Mouse (Mus musculus) midbrain, postnatal 0 days (tissue): ENCODE results near the gene Ppy. TPM values are rescaled to one million over a fixed set of nuclear protein-coding genes. Genes with fewer than 3 reads are reported as not detected.

Experiments
- ATAC-seq: fragments of 200-750 bp; cut with Nextera tagmentation; 2 replicates; pipeline ENCODE4 v1.8.0; 2017; ENCODE audit warnings: moderate number of reproducible peaks, mild to moderate bottlenecking, moderate TSS enrichment, moderate library complexity; ENCODE audit not compliant: low FRiP score
- DNase-seq: peaks from one replicate; pipeline ENCODE4 v3.0.0-alpha.2; 2015; ENCODE audit warnings: low spot score
- H3K27ac ChIP-seq: fragments of 300-500 bp; sonication (generic); 2 replicates; pipeline ENCODE4 v1.5.1; 2014; ENCODE audit warnings: low read depth, mild to moderate bottlenecking, low read length, mixed read lengths
- H3K27me3 ChIP-seq: fragments of 300-500 bp; sonication (generic); 2 replicates; pipeline ENCODE4 v1.6.1; 2014; ENCODE audit warnings: low read length, control low read depth, mixed read lengths; ENCODE audit not compliant: insufficient read depth
- H3K36me3 ChIP-seq: fragments of 300-500 bp; sonication (generic); 2 replicates; pipeline ENCODE4 v1.6.1; 2014; ENCODE audit warnings: low read length, control low read depth, mixed read lengths; ENCODE audit not compliant: insufficient read depth
- H3K4me1 ChIP-seq: fragments of 300-500 bp; sonication (generic); 2 replicates; pipeline ENCODE4 v1.6.1; 2014; ENCODE audit warnings: mild to moderate bottlenecking, control low read depth, antibody characterized with exemption, low read length, mixed read lengths; ENCODE audit not compliant: insufficient read depth
- H3K4me2 ChIP-seq: fragments of 300-500 bp; sonication (generic); 2 replicates; pipeline ENCODE4 v1.6.1; 2014; ENCODE audit warnings: low read depth, mild to moderate bottlenecking, low read length, mixed read lengths; ENCODE audit not compliant: poor library complexity, severe bottlenecking
- H3K4me3 ChIP-seq: fragments of 300-500 bp; sonication (generic); 2 replicates; pipeline ENCODE4 v1.5.1; 2014; ENCODE audit warnings: low read depth, mild to moderate bottlenecking, low read length, moderate library complexity
- H3K9ac ChIP-seq: fragments of 300-500 bp; sonication (generic); replicated peaks from 2 replicates; pipeline ENCODE4 v1.6.1; 2014; ENCODE audit warnings: mild to moderate bottlenecking, low read length, moderate library complexity, mixed read lengths; ENCODE audit not compliant: poor library complexity, severe bottlenecking
- H3K9me3 ChIP-seq: fragments of 300-500 bp; sonication (generic); 2 replicates; pipeline ENCODE4 v1.6.1; 2016; ENCODE audit warnings: low read length, control low read depth
- CTCF ChIP-seq: IDR thresholded peaks from 2 replicates; pipeline ENCODE4 v1.5.1; 2016; ENCODE audit warnings: antibody characterized with exemption, mild to moderate bottlenecking
- WGBS: fragments of 180-500 bp; shearing (Covaris S2); extraction: QIAGEN DNeasy Blood & Tissue Kit; methylation state at CpG from one replicate; pipeline ENCODE4 v1.1.7; 2014; 5-methylcytosine and 5-hydroxymethylcytosine counted together
- polyA plus RNA-seq: library from polyadenylated mRNA; unstranded; fragments of >200 nt; fragmentation: Nextera tagmentation; extraction: Ambion mirVana; gene quantifications from 2 replicates; pipeline ENCODE4 v1.2.1, GENCODE M21; 2015
- total RNA-seq: library from RNA; depleted of rRNA; stranded (reverse); fragments of >200 nt; gene quantifications from 2 replicates; pipeline ENCODE4 v1.2.3, GENCODE M21; 2014

The Ppy gene
- total and polyA plus RNA-seq, 2 experiments from 2014 or later, result not detected

DNA sequence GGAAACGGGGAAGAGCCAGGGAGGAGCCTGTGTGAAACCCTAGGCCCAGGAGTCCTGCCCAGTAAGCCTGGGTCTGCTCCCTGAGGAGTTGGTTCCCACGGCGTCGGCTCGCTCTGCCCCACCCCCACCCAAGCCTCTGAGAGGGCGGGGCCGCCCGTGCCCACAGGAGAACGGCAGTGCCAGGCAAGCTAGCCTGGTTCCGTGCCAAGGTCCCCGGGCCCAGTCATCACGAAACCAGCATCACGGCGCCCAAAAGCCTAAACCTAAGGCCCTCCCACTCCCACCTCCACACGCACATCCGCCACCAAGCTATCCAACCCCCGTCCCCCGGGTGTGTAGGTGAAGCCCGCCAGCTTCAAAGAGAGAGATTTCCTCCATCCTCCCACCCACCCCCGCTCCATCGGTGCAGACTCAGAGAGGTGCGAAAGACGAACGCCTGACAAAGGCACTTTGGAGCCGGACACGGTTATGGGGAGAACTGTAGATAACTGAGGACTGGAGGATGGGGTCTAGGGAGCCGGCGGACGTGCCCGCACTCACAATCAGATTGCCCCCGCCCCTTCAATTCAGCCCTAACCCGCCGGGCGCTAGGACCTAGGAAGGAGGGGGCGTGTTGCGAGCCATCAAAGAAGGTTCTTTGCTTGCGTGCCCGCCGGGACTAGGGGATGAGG lies 13.9 kb downstream of the Ppy start:
- H3K4me3 ChIP-seq, result peak overlapping the region; percentile 74
- no peak for TF ChIP-seq CTCF
- WGBS, result under 1% methylated on average over 38 of the region's 39 CpGs
- H3K9ac ChIP-seq, result peak overlapping the region; percentile 90
- ATAC-seq (peak; percentile 85), DNase-seq (peak; percentile 94)
- H3K27me3 ChIP-seq, result no peaks in the 10 kb centered on the region
- peak overlapping the region; percentile 87 for H3K4me2 ChIP-seq
- peaks cover 9% of the 10 kb centered on the region for H3K4me1 ChIP-seq
- peak overlapping the region; percentile 97 for H3K27ac ChIP-seq
- no peaks in the 10 kb centered on the region for H3K9me3 ChIP-seq
- no peaks in the 10 kb centered on the region; the same call in 1 of the 2 replicates for H3K36me3 ChIP-seq

DNA sequence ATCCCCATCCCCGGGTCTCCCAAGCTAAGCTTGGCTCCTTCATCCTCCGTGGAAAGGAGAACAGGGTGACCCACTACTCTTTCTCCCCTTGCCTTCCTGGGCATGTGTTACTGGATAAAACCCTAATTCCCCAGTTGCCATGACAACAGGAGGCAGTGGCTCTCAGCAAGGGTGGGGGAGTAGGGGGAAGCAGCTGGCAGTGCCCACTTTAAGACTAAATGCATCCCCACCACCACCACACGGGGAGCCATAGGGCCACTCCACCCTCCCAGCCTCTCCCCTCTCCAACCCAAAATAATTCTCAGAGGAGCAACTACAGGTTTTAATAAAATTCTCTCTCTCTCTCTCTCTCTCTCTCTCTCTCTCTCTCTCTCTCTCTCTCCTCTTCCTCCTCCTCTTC lies 14.8 kb downstream of the Ppy start:
- Histone ChIP-seq H3K27me3 (no peaks in the 10 kb centered on the region), H3K36me3 (no peaks in the 10 kb centered on the region; the same call in 1 of the 2 replicates), H3K4me2 (peak overlapping the region; percentile 87), H3K4me1 (peaks cover 16% of the 10 kb centered on the region), H3K4me3 (peak overlapping the region; percentile 74), H3K9me3 (no peaks in the 10 kb centered on the region), H3K9ac (peak overlapping the region; percentile 90), H3K27ac (peak overlapping the region; percentile 97)
- ATAC-seq, result peak; percentile 35; the same call in 1 of the 2 replicates
- peak; percentile 69 for TF ChIP-seq CTCF
- peak; percentile 90 for DNase-seq
- 11% methylated on average over 3 of the region's 3 CpGs for WGBS

DNA sequence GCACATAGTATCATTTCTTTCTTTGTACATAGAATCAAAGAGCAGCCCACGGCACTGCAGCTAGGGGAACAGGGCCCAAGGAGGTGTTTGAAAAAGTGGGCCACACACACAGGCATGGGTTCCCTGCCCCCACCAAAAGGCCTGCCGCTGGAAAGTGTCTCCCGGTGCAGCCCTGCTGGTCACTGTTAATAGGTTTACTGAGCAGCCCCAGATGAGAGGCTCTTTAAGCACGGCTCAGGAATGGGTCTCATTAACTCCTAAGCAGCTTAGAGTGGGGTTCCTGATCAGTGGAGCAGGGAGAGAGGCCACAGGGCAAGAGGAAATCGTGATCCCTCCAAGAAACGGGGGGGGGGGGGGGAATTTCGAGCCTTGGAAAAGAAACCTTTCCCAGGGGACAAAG lies 17.0 kb downstream of the Ppy start:
- Histone ChIP-seq H3K27me3 (no peaks in the 10 kb centered on the region), H3K4me3 (no peak overlapping the region), H3K9ac (no peak overlapping the region), H3K36me3 (peaks cover 9% of the 10 kb centered on the region; the same call in 1 of the 2 replicates), H3K9me3 (no peaks in the 10 kb centered on the region), H3K4me1 (peaks cover 16% of the 10 kb centered on the region), H3K4me2 (no peak overlapping the region), H3K27ac (no peak overlapping the region)
- WGBS, result 9% methylated on average over 7 of the region's 7 CpGs
- DNase-seq (no peak), ATAC-seq (no peak)
- no peak for TF ChIP-seq CTCF

DNA sequence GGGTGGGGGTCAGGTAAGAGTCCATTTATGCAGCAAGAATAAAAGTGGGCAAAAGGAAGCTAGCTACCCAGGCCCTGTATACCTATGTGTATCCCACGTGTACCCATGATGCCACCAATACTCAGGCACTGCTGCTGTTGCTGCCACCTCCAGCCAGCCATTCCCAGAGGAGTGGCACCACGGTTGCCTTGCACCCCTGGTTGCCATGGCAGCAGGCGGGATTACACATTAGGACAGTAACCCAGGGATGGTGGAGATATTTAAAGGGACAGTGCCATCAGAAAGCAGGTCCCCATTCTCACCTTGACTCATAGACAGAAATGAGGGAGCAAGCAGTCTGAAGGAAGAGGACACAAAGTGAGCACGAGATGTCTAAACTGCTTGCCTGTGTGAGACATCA lies 17.9 kb downstream of the Ppy start:
- Histone ChIP-seq H3K9me3 (no peaks in the 10 kb centered on the region), H3K27me3 (no peaks in the 10 kb centered on the region), H3K36me3 (peaks cover 17% of the 10 kb centered on the region), H3K4me1 (peaks cover 16% of the 10 kb centered on the region), H3K9ac (no peak overlapping the region), H3K4me3 (peak overlapping the region; percentile 39), H3K4me2 (peak overlapping the region; percentile 73), H3K27ac (no peak overlapping the region; the same call in 1 of the 2 replicates)
- no peak for ATAC-seq
- 31% methylated on average over 4 of the region's 4 CpGs for WGBS
- peak; percentile 49 for DNase-seq
- TF ChIP-seq CTCF, result no peak

DNA sequence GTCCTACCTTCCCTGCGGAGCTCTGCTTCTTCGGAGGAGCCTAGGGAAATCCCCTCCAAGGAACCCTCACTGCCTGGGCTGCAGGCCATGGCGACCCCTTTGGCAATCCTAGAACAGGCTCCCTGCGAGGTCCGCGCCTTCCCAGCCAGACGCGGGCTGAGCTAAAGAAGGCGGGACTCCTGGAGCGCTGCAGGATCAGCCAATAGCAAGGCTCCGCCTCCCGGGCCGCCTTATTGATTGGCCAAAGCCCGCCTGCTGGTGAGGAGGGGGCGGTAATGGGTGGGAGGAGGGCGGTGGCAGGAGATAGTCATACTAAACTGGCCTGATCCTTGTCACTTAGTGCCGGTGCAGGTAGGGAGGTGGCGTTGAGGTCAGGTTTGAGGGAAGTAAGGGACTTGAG lies 18.8 kb downstream of the Ppy start:
- H3K27me3 ChIP-seq, result no peaks in the 10 kb centered on the region
- H3K4me1 ChIP-seq, result peaks cover 16% of the 10 kb centered on the region
- ATAC-seq (peak; percentile 82), DNase-seq (peak; percentile 89)
- peak overlapping the region; percentile 39 for H3K4me3 ChIP-seq
- H3K27ac ChIP-seq, result no peak overlapping the region; the same call in 1 of the 2 replicates
- peaks cover 22% of the 10 kb centered on the region for H3K36me3 ChIP-seq
- H3K9me3 ChIP-seq, result no peaks in the 10 kb centered on the region
- 1% methylated on average over 18 of the region's 18 CpGs for WGBS
- peak overlapping the region; percentile 73 for H3K4me2 ChIP-seq
- peak; percentile 38 for TF ChIP-seq CTCF
- H3K9ac ChIP-seq, result peak overlapping the region; percentile 40

DNA sequence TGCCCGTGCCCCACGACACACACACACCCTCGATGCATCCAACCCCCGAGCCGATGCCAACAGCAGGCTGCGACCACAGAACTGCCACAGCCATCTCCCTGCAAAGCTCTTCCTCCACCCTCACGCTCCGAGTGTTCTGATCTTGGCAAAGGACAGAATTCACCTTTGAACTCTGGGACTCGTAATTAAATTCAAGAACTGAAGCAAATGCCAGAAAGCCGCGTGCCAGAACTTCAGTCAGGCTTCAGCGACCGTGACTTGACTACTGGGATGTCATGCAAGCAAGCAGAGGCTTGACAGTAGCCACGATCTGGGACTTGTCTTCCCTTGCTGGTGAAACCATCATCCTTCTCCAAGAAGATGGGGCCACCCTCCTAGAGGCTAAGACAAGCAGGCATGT lies 27.4 kb downstream of the Ppy start:
- DNase-seq (no peak), ATAC-seq (no peak)
- no peak overlapping the region for H3K27ac ChIP-seq
- peaks cover 26% of the 10 kb centered on the region for H3K36me3 ChIP-seq
- no peak overlapping the region for H3K4me3 ChIP-seq
- no peak overlapping the region for H3K9ac ChIP-seq
- H3K9me3 ChIP-seq, result no peaks in the 10 kb centered on the region
- WGBS, result 62% methylated on average over 14 of the region's 14 CpGs
- TF ChIP-seq CTCF, result no peak
- no peaks in the 10 kb centered on the region for H3K4me1 ChIP-seq
- no peak overlapping the region for H3K4me2 ChIP-seq
- no peaks in the 10 kb centered on the region for H3K27me3 ChIP-seq
